Mouse (Mus musculus): ENCODE measurements around the gene Cfap126.
"Not testable (repeated sequence)": the region's sequence is repeated elsewhere in the genome, so short reads cannot be mapped to it uniquely, and the experiment has no call there.

The Cfap126 gene

DNA sequence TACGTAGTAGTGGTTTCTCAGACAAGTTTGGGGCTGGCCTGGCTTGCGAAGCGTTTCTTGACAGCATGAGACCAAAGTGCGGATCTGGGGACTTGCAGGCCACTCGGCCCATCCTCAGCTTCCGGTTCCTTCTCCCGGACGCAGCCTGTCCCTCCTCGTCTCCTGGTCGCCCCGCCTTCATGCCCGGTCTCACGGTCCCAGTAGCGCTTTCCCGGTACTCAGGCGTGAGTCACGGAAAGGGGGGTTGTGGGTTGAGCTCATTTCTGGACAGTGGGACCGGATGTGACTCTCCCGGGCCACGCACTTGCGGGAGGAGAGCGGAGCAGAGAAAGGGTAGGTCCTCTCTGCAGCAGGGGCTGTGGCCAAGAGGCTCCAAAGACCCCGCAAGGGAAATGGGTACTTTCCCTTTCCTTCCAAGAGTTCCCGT is at the start of gene Cfap126:
Gene Cfap126 (plus strand): TSS at position 46 of the 427 bp plus-strand sequence.
- peak; percentile 100 for DNase-seq

GRCm38 (mm10) chr1:171064491-171065242 is 49.1 kb upstream of the Cfap126 start, which contains the start of gene Fcgr3:
TSS of gene Fcgr3 (minus strand) at chr1:171064935.
- DNase-seq: peak; percentile 98

GRCm38 (mm10) chr1:171065243-171065587 is 48.5 kb upstream of the Cfap126 start:
- peak; percentile 92 for DNase-seq

DNA sequence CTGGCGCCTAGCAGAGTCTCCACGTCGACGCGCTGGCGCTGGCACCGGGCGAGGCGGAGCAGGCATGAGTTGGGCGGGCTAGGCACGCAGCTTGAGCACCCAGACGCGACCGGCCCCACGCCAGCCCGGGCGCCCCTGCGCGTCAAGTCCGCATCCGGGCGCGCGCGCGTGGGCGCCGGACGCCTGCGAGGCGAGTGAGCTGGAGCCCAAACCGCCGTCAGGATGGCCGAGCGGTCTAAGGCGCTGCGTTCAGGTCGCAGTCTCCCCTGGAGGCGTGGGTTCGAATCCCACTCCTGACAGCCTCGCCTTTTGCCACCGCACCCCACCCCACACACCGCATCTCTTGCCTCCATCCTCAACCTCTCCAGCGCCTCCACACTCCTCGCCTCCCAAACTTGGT is 48.0 kb upstream of the Cfap126 start:
- DNase-seq: peak; percentile 95

GRCm38 (mm10) chr1:171066583-171066982 is 47.1 kb upstream of the Cfap126 start:
- DNase-seq: peak; percentile 92

GRCm38 (mm10) chr1:171067928-171068327 is 45.8 kb upstream of the Cfap126 start:
- DNase-seq: not testable (repeated sequence)

GRCm38 (mm10) chr1:171069508-171069907 is 44.2 kb upstream of the Cfap126 start:
- DNase-seq: peak; percentile 92

- not testable (repeated sequence) for DNase-seq
Observed at GRCm38 (mm10) chr1:171070879-171071278, 42.8 kb upstream of the Cfap126 start.

DNA sequence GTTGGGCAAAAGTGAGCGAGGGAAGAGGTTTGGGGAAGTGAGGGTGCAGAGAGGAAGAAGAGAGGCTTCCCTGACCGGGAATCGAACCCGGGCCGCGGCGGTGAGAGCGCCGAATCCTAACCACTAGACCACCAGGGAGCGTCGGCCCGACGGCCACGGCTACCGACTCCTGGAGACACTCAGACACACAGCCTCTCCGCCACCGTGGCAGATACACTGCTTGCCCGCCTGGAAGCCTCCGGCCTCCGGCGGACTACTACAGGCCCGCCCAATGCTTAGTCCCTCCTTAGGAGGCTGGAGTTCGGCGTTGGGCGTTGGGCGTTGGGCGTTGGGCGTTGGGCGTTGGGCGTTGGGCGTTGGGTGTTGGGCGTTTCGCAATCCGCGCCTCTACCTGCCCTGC is 42.0 kb upstream of the Cfap126 start:
- not testable (repeated sequence) for DNase-seq

GRCm38 (mm10) chr1:171072217-171072616 is 41.5 kb upstream of the Cfap126 start:
- DNase-seq: not testable (repeated sequence)

- peak; percentile 96 for DNase-seq
Observed at GRCm38 (mm10) chr1:171074283-171074682, 39.4 kb upstream of the Cfap126 start.

DNA sequence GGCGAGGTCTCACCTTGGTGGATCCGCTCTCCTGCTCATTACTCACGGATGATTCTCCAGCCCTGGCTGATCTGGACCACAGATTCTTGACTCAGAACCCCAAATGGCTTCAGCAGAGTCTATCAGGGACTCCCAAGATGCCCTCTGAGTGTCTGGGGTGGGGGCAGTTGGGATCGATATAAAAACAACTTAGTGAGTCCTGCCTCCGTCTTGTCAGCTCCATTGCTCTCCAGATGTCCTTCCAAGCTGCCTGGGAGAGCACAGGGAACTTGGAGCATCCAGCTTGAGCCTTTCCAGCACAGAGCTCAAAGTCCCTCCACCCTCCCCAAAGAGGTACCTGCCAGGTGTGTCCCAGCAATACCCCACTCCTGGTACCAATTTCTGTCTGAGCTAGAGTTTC is 37.5 kb upstream of the Cfap126 start:
- DNase-seq: peak; percentile 92

GRCm38 (mm10) chr1:171077192-171077591 is 36.5 kb upstream of the Cfap126 start:
- DNase-seq: not testable (repeated sequence)

GRCm38 (mm10) chr1:171077955-171078354 is 35.8 kb upstream of the Cfap126 start:
- peak; percentile 96 for DNase-seq

GRCm38 (mm10) chr1:171078419-171078818 is 35.3 kb upstream of the Cfap126 start:
- not testable (repeated sequence) for DNase-seq

DNA sequence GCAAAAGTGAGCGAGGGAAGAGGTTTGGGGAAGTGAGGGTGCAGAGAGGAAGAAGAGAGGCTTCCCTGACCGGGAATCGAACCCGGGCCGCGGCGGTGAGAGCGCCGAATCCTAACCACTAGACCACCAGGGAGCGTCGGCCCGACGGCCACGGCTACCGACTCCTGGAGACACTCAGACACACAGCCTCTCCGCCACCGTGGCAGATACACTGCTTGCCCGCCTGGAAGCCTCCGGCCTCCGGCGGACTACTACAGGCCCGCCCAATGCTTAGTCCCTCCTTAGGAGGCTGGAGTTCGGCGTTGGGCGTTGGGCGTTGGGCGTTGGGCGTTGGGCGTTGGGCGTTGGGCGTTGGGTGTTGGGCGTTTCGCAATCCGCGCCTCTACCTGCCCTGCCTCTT is 34.4 kb upstream of the Cfap126 start:
- DNase-seq: not testable (repeated sequence)

DNA sequence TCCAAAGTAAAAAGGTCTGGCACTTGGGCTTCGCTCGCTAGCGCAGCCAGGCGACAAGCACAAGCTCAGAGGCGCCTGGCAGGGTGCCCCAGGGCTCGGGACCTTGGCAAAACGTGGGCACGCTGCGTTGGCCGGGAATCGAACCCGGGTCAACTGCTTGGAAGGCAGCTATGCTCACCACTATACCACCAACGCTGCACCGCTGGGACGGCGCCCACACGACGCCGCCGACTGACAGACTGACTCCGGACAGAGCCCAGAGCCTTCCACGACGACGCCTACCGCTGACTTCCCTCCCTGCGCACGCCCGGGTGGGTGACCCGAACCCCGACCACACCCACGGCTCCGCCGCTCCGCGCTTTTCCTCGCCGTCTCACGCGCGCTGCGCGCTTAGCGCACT is 33.9 kb upstream of the Cfap126 start:
- DNase-seq: not testable (repeated sequence)

DNA sequence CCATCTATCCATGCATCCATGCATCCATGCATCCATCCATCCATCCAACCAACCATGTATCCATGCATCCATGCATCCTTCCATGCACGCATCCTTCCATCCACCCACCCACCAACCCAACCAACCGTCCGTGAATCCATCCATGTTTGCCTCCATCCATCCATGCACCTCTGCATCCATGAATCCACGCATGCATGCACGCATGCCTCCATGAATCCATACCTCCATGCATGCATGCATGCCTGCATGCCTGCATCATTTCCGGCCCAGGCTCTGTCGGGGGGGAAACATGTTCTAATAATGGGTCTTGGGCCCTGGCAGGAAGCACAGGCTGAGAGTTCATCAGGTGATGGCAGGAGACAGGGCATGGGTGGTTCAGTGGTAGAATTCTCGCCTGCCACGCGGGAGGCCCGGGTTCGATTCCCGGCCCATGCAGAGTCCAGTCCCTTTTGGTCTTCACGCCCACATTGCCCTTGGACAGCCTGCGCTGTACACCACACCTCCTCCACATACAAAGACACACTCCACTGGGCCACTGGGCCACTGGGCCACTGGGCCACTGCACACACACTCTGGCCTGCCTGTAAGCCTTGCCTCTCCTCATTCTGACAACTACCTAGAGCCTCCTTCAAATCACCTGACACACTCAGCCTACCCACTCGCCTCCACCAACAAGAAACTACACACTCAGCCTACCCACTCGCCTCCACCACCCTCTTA is 32.0 kb upstream of the Cfap126 start:
- DNase-seq: peak; percentile 91

GRCm38 (mm10) chr1:171085718-171086117 is 28.0 kb upstream of the Cfap126 start:
- DNase-seq: peak; percentile 84

DNA sequence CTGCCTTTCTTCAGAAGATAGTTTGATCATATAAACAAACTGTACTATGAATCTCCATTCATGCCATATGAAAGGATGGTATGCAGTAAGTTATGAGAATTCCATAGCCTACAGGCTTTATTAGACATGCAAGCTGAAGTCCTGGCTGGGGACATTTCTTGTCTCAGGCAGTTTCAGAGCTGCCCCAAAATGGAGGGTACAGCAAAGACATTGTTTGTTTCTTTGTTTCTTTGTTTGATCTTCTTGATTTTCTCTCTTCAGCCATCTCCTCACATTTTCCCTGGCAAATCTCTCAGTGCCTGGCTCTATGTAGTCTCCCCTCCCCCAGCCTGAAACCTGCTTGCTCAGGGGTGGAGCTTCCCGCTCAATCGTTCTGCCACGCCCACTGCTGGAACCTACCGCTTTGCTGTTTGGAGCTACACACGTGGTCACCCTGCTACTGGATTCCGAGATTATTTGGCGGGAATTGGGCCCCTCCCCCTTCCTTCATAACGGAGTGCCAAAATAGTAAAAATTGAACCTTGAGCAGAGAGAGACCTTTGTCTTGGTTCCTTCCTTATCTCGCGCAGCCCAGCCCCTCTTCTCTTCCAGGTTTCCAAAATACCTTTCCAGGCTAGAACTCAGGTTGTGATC is 25.4 kb upstream of the Cfap126 start:
- not testable (repeated sequence) for DNase-seq

DNA sequence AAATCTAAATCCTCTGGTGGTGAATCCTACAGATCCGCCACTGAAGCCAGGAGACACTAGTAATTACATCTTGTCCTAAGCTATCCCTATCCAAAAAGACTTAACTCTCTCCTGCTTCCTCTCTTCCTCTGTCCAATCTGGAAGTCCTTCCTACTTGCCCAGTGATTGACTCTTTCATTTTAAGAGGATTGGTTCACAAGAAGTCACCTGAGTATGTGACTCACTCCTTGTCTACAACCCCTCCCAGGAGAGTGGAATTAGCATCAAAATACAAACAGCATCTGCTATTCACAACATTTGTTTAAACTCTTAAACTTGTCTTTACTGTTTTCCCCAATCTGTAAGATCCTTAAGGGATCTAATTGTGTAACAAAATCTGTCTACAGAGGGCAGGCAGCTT is 23.8 kb upstream of the Cfap126 start:
- DNase-seq: no peak

GRCm38 (mm10) chr1:171090761-171091160 is 23.0 kb upstream of the Cfap126 start:
- no peak for DNase-seq

DNA sequence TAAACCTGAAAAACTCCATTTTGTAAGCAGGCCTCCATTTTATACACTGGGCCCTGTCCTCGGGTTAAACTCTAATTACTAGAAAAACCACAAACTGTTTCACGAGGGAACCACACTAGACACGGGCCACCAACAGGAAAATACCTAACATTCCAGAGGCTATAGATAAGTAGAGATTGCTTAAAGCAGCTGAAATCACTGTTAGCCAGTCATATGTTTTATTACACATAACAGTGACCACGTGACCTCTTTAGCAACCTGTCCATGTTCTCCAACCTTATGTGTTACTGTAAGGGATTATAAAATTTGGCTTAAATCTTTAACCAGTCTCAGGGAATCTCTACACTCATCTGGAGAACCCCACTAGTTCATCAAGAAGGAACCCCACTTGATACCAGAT is 19.3 kb upstream of the Cfap126 start:
- no peak for DNase-seq
